Mouse (Mus musculus) cerebellum, adult 9-10 months (tissue): ENCODE measurements around the gene Igfbpl1.

Experiments
- DNase-seq: peaks from one replicate; pipeline ENCODE4 v3.0.0; 2022

Igfbpl1 gene

GRCm38 (mm10) chr4:45826275-45827040 is at the start of gene Igfbpl1:
TSS of gene Igfbpl1 (minus strand) at chr4:45826923.
- no peak for DNase-seq

DNA sequence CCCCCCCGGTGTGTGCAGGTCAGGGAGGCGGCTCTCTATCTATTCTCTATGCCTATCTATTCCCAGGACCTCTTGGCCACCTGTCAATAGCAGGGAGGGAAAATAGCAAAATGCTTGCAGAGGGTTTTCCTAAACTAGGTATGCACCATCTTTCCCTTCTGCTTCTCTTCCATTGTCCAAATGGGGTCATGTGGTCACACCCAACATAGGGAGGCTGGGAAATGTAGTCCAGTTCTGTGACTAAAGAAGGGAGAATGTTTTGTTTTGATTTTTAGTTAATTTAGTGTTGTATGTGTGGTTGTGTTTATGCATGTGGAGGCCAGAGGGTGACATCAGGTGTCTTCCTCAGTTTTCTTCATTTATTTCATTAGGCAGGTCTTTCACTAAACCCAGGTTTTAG is 45.4 kb upstream of the Igfbpl1 start:
- DNase-seq, result no peak

DNA sequence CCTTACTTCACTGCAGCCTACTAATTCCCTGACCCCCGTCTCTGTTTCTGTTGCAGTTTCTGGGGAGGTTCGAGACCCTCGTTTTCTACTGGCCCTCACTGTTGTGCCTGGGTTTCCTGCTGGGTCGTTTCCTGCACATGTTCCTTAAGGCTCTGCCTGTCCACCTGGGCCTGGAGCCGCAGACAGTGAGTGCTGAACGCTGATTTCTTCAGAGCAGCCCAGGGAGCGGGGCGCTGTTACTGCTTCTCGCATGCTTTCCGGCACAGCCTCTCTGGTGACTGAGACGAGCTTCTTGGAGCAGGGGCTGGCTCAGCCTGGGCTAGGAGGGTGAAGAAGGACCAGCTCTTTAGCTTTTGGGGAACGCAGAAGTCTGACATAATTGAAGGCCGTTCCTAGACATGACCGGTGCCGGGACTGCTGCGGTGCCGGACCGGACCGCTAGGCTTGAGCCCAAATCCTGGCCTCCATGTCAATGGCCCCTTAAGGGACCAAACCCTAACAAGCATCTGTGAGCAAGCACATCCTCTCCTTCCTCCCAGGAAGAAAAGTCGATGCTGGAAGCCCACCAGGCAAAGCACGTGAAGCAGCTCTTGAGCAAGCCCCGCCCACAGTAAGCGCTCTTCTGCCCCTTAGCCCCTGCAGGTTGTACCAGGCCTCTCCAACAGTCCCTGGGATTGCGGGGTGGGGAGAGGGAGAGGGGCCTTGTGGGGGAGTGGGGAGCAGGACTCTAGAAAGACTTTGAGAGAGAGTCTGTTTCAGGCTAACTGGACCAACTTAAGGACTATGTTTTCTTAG is 42.5 kb upstream of the Igfbpl1 start:
- DNase-seq, result no peak

- DNase-seq, result no peak
Measured at GRCm38 (mm10) chr4:45867416-45867815, 40.7 kb upstream of the Igfbpl1 start.

DNA sequence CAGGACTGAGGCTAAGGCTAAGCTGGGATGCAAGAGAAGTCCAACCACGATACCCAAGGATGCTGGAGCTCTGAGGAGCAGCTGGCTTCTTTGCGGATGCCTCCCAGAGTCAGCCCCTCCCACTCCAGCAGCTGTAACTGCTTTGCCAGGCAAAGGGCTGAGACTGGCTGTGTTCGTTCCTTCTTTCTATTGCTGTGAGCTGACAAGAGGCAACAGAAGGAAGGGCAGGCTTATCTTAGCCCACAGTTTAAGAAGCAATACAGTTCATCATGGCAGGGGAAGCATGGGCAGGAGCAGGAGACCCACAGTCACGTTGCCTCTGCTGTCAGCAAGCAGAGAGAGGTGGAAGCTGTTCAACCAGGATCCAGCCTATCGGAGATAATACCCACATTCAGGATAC is 34.4 kb upstream of the Igfbpl1 start:
- DNase-seq, result no peak

- DNase-seq, result peak; percentile 72
Measured at GRCm38 (mm10) chr4:45855803-45856424, 29.2 kb upstream of the Igfbpl1 start.

- DNase-seq, result no peak
Measured at GRCm38 (mm10) chr4:45853496-45854246, 26.9 kb upstream of the Igfbpl1 start.

DNA sequence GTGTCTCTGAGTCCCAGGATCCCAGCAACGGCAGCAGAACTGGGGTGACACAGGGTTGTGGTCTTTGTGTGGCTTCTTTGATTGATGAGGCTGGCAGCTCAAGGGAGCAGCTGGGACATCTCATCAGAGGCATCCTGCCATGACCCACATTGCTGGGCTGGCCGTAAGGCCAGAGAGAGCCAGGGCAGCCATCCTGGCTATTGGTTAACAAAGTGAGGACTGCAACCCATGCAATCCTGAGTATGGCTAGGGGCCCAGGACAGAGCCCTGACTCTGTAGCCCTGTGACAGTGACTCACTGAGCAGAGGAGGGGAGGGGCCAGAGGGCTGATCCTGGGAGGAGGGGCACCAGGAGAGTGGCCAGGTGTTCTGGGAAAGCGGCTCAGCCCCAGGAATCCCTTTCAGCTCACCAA is 24.9 kb upstream of the Igfbpl1 start:
- no peak for DNase-seq

DNA sequence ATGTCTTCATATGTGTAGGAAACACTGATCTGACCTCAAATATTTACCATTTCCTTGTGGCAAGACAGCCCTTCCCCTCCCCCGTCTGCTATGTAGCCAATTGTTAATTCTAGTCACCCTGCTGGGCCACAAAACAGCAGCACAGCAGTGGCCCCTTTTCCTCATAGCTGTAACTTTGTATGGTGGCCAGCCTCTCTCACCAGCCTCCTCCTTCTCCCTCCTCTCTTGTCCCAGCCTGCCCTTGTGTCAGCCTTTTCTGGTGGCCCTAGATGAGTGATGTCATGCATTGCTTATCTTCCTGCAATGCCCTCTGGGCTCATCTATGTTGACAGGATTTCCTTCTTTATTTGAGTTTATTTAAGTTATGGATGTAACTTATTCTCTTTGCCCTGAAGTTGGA is 22.7 kb upstream of the Igfbpl1 start:
- DNase-seq, result no peak

DNA sequence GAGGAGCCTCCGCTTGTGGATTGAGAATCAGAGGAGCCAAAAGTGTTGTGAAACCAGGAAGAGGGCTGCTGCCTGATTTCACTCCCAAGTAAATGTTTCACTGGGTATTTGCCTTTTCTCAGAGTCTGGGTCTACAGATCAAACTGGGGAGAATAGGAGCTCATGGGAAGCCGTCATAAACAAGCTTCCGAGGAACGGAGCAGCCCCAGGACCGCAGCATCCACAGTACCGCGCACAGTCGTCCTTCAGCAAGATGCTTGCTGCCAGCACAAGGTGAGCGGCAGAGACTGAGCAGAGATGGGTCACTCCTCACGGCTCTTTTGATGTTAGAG is 22.1 kb upstream of the Igfbpl1 start:
- DNase-seq, result no peak

- no peak for DNase-seq
Measured at GRCm38 (mm10) chr4:45848109-45848824, 21.5 kb upstream of the Igfbpl1 start, which contains the start of gene Stra6l. TSS of gene Stra6l (plus strand) at chr4:45848664.

- no peak for DNase-seq
Measured at GRCm38 (mm10) chr4:45846263-45846662, 19.5 kb upstream of the Igfbpl1 start.

DNA sequence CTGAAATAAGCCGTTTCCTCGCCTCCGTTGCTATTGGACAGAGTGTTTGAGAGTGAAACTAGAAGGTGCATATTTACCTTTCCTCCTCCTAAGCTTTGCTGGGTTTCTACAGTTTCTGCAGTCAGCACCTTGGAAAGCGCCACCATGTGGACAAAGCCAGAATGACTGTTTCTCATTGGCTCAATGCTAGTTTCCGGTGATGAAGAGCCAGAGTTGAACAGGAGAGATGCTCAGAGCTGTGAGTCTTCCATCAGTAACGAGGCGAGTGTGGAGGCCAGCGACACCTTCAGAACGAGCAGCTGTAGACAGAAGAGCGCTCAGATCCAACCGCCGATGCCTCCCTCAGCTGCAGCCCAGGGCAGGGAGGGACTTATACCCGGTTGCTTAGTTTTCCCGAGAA is 17.6 kb upstream of the Igfbpl1 start:
- DNase-seq, result no peak

DNA sequence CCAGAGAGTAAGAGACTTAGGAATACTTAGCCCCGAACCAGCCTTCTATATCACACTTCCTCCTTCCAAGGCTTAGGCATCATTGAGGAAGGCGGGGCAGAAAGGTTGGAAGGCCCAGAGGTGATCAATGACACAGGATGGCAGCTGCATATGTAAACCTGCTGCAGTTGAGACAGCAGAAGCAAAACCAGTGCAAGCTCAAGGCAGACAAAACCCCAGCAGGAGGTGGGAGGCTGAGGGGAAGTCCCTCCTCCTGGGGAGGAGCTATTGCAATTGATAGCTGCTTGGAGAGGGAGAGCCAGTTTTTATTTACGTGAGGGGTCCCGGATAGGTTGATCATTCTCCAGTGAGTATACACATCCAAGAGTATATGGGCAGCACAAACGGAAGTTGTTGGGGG is 6.7 kb upstream of the Igfbpl1 start:
- no peak for DNase-seq

DNA sequence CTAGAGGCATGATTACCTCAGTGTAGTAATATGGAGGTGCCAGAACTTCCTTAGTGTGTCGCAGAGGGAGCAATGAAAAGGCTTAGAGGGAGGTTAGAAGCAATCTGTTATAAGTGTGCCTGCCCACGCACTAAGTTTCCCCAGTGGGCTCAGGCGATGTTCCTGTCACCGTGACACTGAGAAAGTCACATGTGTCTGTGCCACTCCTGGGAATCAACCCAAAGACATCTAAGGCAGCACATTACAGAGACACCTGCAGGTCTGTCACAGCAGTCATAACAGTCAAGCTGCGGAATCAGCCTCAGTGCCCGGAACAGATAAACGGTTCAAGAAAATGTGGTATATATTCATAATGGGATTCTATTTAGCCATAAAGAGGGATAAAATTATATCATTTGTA is 5.3 kb upstream of the Igfbpl1 start:
- DNase-seq, result no peak

- DNase-seq, result no peak
Measured at GRCm38 (mm10) chr4:45829907-45830759, 3.4 kb upstream of the Igfbpl1 start.

- no peak for DNase-seq
Measured at GRCm38 (mm10) chr4:45824761-45825556, 1.8 kb downstream of the Igfbpl1 start.

- no peak for DNase-seq
Measured at GRCm38 (mm10) chr4:45824049-45824760, 2.5 kb downstream of the Igfbpl1 start.

DNA sequence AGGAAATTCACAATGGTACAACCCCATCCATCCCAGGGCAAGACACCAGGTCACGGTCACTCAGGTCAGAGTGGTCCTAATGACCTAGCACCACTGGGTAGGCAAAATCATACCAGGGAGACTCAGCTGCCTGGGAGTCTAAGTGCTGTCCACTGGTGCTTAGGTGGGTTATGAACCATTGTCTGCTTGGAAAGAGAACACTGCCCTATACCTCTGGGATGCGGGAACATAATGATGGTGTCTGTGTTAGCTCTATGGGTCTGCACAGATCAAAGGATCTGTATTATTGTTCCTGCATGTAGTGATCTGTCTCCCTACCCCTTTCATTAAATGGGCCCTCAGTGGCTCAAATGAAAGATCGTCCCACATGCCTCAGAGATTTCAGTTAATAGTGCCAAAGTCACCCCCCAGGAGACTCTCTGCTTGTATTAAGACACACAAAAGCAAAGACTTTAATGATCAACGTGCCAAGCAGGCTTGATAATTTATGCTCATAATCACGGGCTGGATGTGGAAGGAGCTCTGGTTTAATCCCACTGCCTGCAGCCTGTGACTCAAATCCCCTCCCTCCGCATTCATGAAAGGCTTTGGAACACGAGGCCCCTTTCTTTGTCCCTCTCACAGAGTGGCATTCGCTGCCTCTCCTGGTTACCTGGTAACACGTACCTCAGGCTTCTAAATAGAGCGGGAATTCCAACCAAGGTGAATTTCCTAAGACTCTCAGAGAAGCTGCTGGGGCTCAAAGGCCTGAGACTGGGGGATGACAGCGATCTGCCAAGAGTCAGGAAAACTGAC is 3.7 kb downstream of the Igfbpl1 start:
- DNase-seq, result no peak
